Mouse (Mus musculus) limb, embryonic 10.5 days (tissue): Measurements from ENCODE around the gene Vwa1. TPM values are rescaled to one million over a fixed set of nuclear protein-coding genes. Genes with fewer than 3 reads are reported as not detected.
"Not testable (repeated sequence)": the region's sequence is repeated elsewhere in the genome, so short reads cannot be mapped to it uniquely, and the experiment has no call there.

Source experiments
- DNase-seq: peaks from one replicate; pipeline ENCODE4 v3.0.0-alpha.2; 2017; ENCODE audit warnings: low spot score
- H3K27ac ChIP-seq: fragments of 300-500 bp; sonication (generic); 2 replicates; pipeline ENCODE4 v1.5.1; 2016; ENCODE audit warnings: mild to moderate bottlenecking
- H3K27me3 ChIP-seq: fragments of 300-500 bp; sonication (generic); 2 replicates; pipeline ENCODE4 v1.6.1; 2016; ENCODE audit warnings: low read depth, mild to moderate bottlenecking; ENCODE audit not compliant: poor library complexity, severe bottlenecking
- H3K36me3 ChIP-seq: fragments of 300-500 bp; sonication (generic); 2 replicates; pipeline ENCODE4 v1.6.1; 2016; ENCODE audit warnings: mild to moderate bottlenecking, moderate library complexity
- H3K4me1 ChIP-seq: fragments of 300-500 bp; sonication (generic); 2 replicates; pipeline ENCODE4 v1.6.1; 2016
- H3K4me3 ChIP-seq: fragments of 300-500 bp; sonication (generic); 2 replicates; pipeline ENCODE4 v1.5.1; 2016; ENCODE audit warnings: mild to moderate bottlenecking, moderate library complexity
- H3K9me3 ChIP-seq: fragments of 300-500 bp; sonication (generic); replicated peaks from 2 replicates; pipeline ENCODE4 v1.6.1; 2016; ENCODE audit warnings: mild to moderate bottlenecking
- WGBS: fragments of 180-500 bp; shearing (Covaris S2); methylation state at CpG from one replicate; pipeline ENCODE4 v1.1.7; 2016; 5-methylcytosine and 5-hydroxymethylcytosine counted together
- polyA plus RNA-seq: library from polyadenylated mRNA; unstranded; fragments of >200 nt; fragmentation: Nextera tagmentation; extraction: Ambion mirVana; gene quantifications from 2 replicates; pipeline ENCODE4 v1.2.1, GENCODE M21; 2016

Gene Vwa1
- polyA plus RNA-seq, 1 experiment from 2014 or later, result 6.6 TPM

GRCm38 (mm10) chr4:155759862-155760612 is 14.5 kb downstream of the Vwa1 start:
- H3K4me3 ChIP-seq, result peak overlapping the region; percentile 85
- WGBS, result 7% methylated on average over 10 of the region's 10 CpGs
- H3K36me3 ChIP-seq, result peaks cover 36% of the 10 kb centered on the region
- peaks cover 32% of the 10 kb centered on the region for H3K4me1 ChIP-seq
- H3K9me3 ChIP-seq, result no peaks in the 10 kb centered on the region
- no peaks in the 10 kb centered on the region for H3K27me3 ChIP-seq
- peak overlapping the region; percentile 83 for H3K27ac ChIP-seq
- DNase-seq, result no peak

- WGBS, result 95% methylated on average over 12 of the region's 12 CpGs
These were observed 17.5 kb downstream of the Vwa1 start for GRCm38 (mm10) chr4:155757011-155757410.

GRCm38 (mm10) chr4:155746575-155747490 is 27.7 kb downstream of the Vwa1 start:
- H3K27ac ChIP-seq, result no peak overlapping the region
- H3K9me3 ChIP-seq, result no peaks in the 10 kb centered on the region
- H3K4me3 ChIP-seq, result no peak overlapping the region
- H3K4me1 ChIP-seq, result no peaks in the 10 kb centered on the region
- no peak for DNase-seq
- WGBS, result 91% methylated on average over 17 of the region's 17 CpGs
- no peaks in the 10 kb centered on the region for H3K27me3 ChIP-seq
- H3K36me3 ChIP-seq, result peaks cover 99% of the 10 kb centered on the region

More at GRCm38 (mm10) chr4:155757011-155757410, 17.5 kb downstream of the Vwa1 start:
- no peaks in the 10 kb centered on the region for H3K9me3 ChIP-seq
- no peak for DNase-seq
- H3K27ac ChIP-seq, result no peak overlapping the region
- H3K4me3 ChIP-seq, result no peak overlapping the region
- peaks cover 28% of the 10 kb centered on the region for H3K4me1 ChIP-seq
- H3K36me3 ChIP-seq, result peaks cover 64% of the 10 kb centered on the region
- no peaks in the 10 kb centered on the region for H3K27me3 ChIP-seq

- H3K36me3 ChIP-seq, result peaks cover 99% of the 10 kb centered on the region
- 92% methylated on average over 8 of the region's 8 CpGs for WGBS
- no peaks in the 10 kb centered on the region for H3K4me1 ChIP-seq
- H3K27ac ChIP-seq, result no peak overlapping the region
- H3K9me3 ChIP-seq, result no peaks in the 10 kb centered on the region
- no peaks in the 10 kb centered on the region for H3K27me3 ChIP-seq
- H3K4me3 ChIP-seq, result no peak overlapping the region
- no peak for DNase-seq
These were observed 28.4 kb downstream of the Vwa1 start for GRCm38 (mm10) chr4:155746036-155746548.

GRCm38 (mm10) chr4:155745136-155745535 is 29.4 kb downstream of the Vwa1 start:
- 95% methylated on average over 5 of the region's 5 CpGs for WGBS
- H3K4me1 ChIP-seq, result no peaks in the 10 kb centered on the region
- no peak overlapping the region for H3K27ac ChIP-seq
- no peaks in the 10 kb centered on the region for H3K27me3 ChIP-seq
- H3K4me3 ChIP-seq, result no peak overlapping the region
- H3K36me3 ChIP-seq, result peaks cover 99% of the 10 kb centered on the region
- H3K9me3 ChIP-seq, result no peaks in the 10 kb centered on the region
- DNase-seq, result no peak

GRCm38 (mm10) chr4:155744474-155744873 is 30.0 kb downstream of the Vwa1 start:
- peaks cover 99% of the 10 kb centered on the region for H3K36me3 ChIP-seq

GRCm38 (mm10) chr4:155742684-155743083 is 31.8 kb downstream of the Vwa1 start:
- H3K9me3 ChIP-seq, result no peaks in the 10 kb centered on the region
- peaks cover 9% of the 10 kb centered on the region for H3K4me1 ChIP-seq
- no peak overlapping the region for H3K27ac ChIP-seq
- WGBS, result 92% methylated on average over 5 of the region's 5 CpGs
- no peaks in the 10 kb centered on the region for H3K27me3 ChIP-seq
- H3K36me3 ChIP-seq, result peaks cover 99% of the 10 kb centered on the region
- H3K4me3 ChIP-seq, result no peak overlapping the region
- DNase-seq, result no peak

More at GRCm38 (mm10) chr4:155744474-155744873, 30.0 kb downstream of the Vwa1 start:
- Histone ChIP-seq H3K9me3 (no peaks in the 10 kb centered on the region), H3K27me3 (no peaks in the 10 kb centered on the region), H3K4me1 (no peaks in the 10 kb centered on the region), H3K4me3 (no peak overlapping the region), H3K27ac (no peak overlapping the region)
- no peak for DNase-seq
- 94% methylated on average over 8 of the region's 8 CpGs for WGBS

GRCm38 (mm10) chr4:155740681-155741080 is 33.8 kb downstream of the Vwa1 start:
- not testable (repeated sequence) for DNase-seq, H3K4me3 ChIP-seq, H3K9me3 ChIP-seq, H3K27ac ChIP-seq, H3K27me3 ChIP-seq
- 90% methylated on average over 10 of the region's 10 CpGs for WGBS
- H3K36me3 ChIP-seq, result peaks cover 93% of the 10 kb centered on the region
- peaks cover 18% of the 10 kb centered on the region for H3K4me1 ChIP-seq

GRCm38 (mm10) chr4:155739741-155740636 is 34.5 kb downstream of the Vwa1 start:
- DNase-seq, result no peak
- no peak overlapping the region for H3K27ac ChIP-seq
- no peaks in the 10 kb centered on the region for H3K27me3 ChIP-seq
- peaks cover 23% of the 10 kb centered on the region for H3K4me1 ChIP-seq
- no peaks in the 10 kb centered on the region for H3K9me3 ChIP-seq
- H3K4me3 ChIP-seq, result no peak overlapping the region
- WGBS, result 84% methylated on average over 37 of the region's 37 CpGs
- peaks cover 86% of the 10 kb centered on the region for H3K36me3 ChIP-seq

- 84% methylated on average over 6 of the region's 6 CpGs for WGBS
- no peak overlapping the region for H3K4me3 ChIP-seq
- no peaks in the 10 kb centered on the region for H3K9me3 ChIP-seq
- H3K27ac ChIP-seq, result no peak overlapping the region
- peaks cover 83% of the 10 kb centered on the region for H3K36me3 ChIP-seq
- DNase-seq, result no peak
- peaks cover 31% of the 10 kb centered on the region for H3K4me1 ChIP-seq
- H3K27me3 ChIP-seq, result no peaks in the 10 kb centered on the region
These were observed 35.3 kb downstream of the Vwa1 start for GRCm38 (mm10) chr4:155739152-155739551.

- Histone ChIP-seq H3K36me3 (peaks cover 76% of the 10 kb centered on the region), H3K9me3 (no peaks in the 10 kb centered on the region), H3K27ac (no peak overlapping the region), H3K4me1 (peaks cover 40% of the 10 kb centered on the region), H3K27me3 (no peaks in the 10 kb centered on the region), H3K4me3 (no peak overlapping the region)
- 71% methylated on average over 8 of the region's 8 CpGs for WGBS
- no peak for DNase-seq
These were observed 36.2 kb downstream of the Vwa1 start for GRCm38 (mm10) chr4:155738262-155738661.

- WGBS, result 89% methylated on average over 5 of the region's 5 CpGs
- H3K4me1 ChIP-seq, result peaks cover 41% of the 10 kb centered on the region
- 0 out of 2 replicates have a peak overlapping the region, but pooled peaks have one; percentile 82 for H3K4me3 ChIP-seq
- no peak for DNase-seq
- no peaks in the 10 kb centered on the region for H3K9me3 ChIP-seq
- peaks cover 76% of the 10 kb centered on the region for H3K36me3 ChIP-seq
- no peaks in the 10 kb centered on the region for H3K27me3 ChIP-seq
- no peak overlapping the region for H3K27ac ChIP-seq
These were observed 38.1 kb downstream of the Vwa1 start for GRCm38 (mm10) chr4:155736421-155736820.
